Mouse (Mus musculus) cerebellum, adult 2 months (tissue): Measurements from ENCODE around the gene Birc5.

Experiments used
- CTCF ChIP-seq: fragments of 200-500 bp; IDR thresholded peaks from 2 replicates; pipeline ENCODE4 v1.5.1; 2011; ENCODE audit warnings: low read depth, mild to moderate bottlenecking, control low read depth, low read length, moderate library complexity, borderline replicate concordance; ENCODE audit not compliant: insufficient read depth
- POLR2A ChIP-seq: fragments of 200-500 bp; IDR thresholded peaks from 2 replicates; pipeline ENCODE4 v1.6.1; 2011; ENCODE audit warnings: low read length, control low read depth, borderline replicate concordance; ENCODE audit not compliant: insufficient read depth

- TF ChIP-seq CTCF (no peak), POLR2A (no peak)
Observed at GRCm38 (mm10) chr11:117896533-117896932, 47.5 kb downstream of the Birc5 start.
